Mouse (Mus musculus): ENCODE measurements at regions not wholly inside any gene's neighbourhood (a gene's known extent, or its start where the extent isn't known, plus 50 kb on each side); places are given as distances from the start of the nearest gene placed in this dataset.
"Not testable (repeated sequence)": the region's sequence is repeated elsewhere in the genome, so short reads cannot be mapped to it uniquely, and the experiment has no call there.

DNA sequence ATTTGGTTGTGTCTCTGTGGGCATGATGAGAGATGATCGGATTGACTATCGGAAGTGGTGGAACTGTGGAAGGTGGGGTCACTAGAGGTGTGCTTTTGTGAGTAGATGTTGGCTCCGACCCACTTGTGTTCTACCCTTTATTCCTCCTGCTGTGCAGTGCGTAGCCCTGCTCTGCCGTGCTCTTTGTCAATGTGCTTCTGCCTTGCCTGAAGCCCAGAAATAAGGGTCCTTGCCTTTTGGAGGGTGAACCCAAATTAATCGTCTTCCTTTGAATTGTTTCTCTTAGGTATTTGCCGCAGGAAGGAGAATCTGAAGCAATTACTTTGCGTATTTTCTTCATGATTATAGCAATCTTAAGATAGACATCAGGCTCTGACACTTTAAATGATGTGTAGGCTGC, 421.6 kb upstream of the Zfp507 start:
- no peak for DNase-seq (ENCODE audit: low spot score in 2 of 2)

DNA sequence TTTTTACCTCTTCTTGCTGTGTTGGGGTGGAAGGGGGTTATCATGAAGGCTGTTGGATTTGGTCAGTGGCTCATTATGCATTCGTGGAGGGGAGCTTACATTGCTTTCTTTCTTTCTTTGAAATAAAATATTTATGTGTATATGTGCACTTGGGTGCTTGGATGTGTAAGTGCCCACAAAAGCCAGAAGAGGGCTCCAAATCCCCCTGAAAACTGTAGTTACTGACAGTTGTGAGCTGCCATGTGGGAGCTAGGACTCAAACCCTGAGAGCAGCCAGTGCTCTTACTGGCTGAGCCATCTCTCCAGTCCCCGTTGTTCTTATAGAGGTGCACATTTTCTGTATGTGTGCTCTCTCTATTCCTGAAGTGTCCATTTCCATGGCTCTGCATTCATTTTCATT, 415.6 kb upstream of the Zfp507 start:
- no peak for DNase-seq (ENCODE audit: low spot score in 2 of 2)

DNA sequence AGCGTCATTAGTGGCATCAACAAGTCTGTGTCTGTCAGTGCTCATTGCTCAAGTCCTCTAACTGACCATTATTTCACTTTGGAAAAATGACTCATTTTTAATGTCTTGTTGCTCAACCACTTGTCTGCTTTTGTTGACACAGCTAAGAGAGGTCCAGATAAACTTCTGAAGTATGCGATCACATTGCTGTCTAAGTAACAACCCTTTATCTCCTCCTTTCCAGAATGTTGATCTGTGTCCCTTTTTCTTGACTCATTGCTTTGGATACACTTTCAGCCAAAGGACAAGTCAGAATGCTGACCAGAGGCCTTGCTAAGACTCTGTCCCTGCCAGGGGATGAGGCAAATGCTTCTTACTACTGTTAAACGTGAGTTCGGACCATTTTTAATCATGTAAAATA, 407.2 kb upstream of the Zfp507 start:
- no peak for DNase-seq (ENCODE audit: low spot score in 2 of 2)

DNA sequence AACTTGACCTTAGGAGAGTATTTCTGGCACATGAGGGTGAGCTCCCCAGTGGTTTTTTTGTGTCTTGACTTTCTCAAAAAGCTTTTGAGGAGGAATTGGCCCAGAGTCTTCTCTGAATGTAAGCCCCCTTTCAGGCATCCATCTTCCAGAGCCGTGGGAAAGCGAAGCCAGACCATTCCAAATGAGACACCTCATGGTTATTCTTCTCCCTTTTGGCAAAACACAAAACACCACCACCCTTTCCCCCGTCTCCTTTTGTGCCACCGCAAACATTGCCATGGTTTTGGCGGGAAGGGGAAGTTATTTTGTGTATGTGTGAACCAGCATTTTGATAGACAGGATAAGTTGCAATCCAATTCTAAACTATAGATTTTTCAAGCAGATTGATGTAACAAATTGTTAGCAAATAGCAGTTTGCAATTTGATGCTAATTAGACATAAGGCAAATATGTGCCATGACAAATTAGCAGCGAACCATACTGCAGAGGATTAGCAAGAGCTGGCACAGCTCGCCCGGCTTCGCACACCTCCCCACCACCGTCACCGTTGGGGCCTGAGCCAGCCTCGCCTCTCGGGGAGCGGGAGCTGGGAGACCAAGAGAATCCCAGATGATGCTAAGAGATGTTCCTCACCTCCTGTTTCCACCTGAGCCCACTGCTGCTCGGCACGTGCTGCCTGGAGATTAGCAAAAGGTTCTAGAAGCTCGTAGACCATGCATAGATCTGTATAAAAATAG, 404.9 kb upstream of the Zfp507 start:
- no peak for DNase-seq (ENCODE audit: low spot score in 2 of 2)

DNA sequence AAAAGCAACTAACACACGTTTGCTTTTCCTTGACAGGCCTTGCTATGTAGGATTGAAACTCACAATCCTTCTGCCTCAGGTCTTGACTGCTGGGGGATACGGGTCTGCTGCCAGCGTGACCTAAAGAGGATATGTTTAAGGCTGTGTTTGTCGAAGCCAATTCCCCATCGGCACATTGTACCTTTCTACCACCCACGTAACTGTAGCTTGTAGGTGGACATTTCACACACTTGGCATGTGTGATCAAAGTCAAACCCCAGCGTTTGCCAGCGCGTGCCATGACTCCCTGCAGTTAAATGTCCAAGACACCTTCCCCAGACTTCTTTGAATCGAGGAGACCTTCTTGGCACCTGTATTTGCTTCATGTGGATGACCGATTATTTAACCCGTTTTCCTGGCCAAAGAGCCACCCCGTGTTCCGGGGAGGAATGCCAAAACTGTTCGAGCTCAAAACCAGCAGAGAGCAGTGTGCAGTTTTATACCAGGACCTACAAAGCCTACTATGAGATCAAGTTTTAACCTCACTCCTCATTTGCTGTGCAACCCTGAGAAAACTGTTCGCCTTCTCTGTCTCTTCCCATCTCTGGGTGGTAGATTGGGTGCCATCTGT, 395.4 kb upstream of the Zfp507 start:
- no peak for DNase-seq (ENCODE audit: low spot score in 2 of 2)

DNA sequence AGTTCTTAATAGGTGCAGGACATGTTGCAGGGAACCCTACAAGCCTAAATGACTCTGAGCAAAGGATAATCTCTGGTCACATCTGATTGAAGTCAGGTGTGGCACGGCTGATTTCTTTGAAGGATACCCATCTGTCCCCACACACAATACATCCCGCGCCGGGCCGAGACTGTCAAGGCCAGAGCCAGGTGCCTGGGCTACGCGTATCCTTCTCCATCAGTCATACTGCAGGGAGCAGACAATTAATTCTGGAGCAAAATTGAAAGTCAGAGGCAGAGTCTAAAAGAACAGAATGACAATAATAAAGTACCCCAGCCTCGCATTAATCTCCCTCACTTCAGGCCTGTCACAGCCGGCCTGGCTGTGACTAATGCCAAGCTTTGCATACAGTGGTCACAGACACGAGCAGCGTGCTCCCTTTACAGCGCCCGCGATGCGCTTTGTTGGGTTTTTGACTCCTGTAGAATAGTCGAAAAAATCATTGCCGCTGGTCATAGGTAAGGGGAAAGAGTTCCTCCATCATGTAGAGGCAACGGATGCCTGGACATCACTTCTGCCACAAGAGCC, 393.4 kb upstream of the Zfp507 start:
- DNase-seq (ENCODE audit: low spot score in 2 of 2), result no peak

DNA sequence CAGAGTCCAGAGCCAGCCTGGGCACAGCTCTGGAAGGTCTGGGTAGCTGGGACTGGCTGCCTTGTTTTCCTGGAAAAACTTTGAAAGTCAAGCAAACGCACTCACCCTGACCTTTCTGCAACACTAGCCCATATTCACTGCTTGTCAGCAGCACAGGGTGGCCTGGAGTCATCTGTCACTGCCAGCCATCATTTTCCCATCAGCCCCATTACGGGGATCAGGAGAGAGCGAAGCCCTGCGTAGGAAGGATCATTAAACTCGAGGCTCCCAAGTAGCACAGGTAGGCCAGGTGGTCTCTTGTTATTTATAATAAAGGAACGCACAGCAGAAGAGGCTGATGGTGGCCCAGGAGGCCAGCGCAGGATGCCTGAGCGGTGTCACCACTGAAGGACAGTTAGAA, 389.8 kb upstream of the Zfp507 start:
- no peak for DNase-seq (ENCODE audit: low spot score in 2 of 2)

DNA sequence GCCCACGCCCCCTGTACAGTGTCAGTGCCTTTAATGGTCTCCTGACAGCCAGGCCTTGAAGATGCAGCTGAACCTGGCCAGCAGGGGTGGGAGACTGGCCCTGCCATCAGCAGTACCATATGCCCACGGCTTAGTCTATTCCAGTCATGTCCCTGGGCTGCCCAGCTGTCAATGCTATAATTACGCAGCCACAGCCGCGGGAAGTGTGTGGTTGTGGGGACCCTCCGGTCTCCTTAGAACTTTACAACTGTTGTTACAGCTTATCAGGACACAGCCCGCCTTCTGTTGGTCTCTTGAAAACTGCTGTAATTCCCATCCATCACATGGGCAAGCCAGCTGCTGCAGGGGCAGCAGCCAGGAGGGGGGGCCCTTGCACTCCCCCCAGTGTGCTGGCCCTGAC, 375.1 kb upstream of the Zfp507 start:
- DNase-seq (ENCODE audit: low spot score in 2 of 2), result no peak

DNA sequence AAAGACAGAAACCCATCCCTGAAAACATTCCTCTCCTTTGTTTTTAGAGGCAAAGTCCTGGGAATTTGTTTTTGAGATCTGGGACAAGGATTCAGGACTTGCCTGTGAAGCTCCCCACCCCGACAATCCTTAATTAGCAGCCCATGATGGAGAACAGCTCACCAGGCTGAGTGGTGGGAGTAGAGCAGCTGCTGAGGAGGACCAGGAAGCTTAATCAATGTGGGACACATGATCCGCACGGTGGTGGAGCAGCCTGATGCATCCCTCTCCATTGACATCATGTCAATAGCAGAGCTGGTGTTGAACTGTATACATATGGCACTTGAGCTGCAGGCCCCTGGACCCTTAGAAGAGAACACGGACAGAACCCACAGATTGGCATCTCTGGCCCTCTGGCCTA, 372.5 kb upstream of the Zfp507 start:
- no peak for DNase-seq (ENCODE audit: low spot score in 2 of 2)

DNA sequence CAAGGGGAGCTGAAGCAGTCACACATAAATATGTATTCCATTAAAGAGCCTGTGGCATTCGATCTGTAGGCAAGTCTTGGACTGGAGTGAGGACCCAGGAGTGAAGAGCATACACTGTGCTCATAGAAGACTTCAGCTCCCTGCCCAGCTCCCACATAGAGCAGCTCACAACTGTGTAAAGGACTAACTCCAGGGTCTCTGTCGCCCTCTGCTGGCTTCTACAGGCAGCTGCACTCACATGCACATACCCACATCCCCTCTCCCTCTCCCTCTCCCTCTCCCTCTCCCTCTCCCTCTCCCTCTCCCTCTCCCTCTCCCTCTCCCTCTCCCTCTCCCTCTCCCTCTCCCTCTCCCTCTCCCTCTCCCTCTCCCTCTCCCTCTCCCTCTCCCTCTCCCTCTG, 369.7 kb upstream of the Zfp507 start:
- not testable (repeated sequence) for DNase-seq (ENCODE audit: low spot score in 2 of 2)

DNA sequence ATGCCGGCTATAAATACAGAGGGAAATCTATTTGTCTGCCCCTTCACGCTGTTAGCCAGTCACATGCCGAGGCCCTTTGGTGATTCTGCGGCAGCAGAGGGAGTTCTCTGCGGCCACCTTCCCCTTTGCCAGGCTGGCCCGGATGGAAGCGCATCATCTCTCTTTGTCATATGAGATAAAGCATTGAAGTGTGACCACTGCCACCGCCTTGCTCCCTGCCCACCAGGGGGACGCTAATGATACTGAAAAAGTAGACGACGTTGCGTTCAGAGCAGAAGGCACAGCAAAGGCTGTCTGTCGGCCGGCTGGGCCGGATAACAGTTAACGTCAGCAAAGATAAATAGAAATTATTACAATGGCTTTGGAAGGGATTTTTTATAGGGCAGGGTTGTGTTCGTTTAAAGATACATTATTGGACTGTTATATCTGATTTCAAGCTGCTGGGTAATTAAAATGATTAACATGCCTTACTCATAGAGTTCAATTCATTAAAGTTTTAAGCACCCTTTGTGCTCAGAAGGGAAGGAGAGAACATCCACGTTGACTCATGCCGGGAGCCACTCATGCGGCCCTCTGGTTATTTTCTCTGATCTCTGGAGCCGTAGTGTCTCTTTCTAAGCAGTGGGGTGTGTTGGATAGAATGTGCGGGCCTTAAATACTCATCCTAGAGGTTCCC, 354.6 kb upstream of the Zfp507 start:
- no peak for DNase-seq (ENCODE audit: low spot score in 2 of 2)

DNA sequence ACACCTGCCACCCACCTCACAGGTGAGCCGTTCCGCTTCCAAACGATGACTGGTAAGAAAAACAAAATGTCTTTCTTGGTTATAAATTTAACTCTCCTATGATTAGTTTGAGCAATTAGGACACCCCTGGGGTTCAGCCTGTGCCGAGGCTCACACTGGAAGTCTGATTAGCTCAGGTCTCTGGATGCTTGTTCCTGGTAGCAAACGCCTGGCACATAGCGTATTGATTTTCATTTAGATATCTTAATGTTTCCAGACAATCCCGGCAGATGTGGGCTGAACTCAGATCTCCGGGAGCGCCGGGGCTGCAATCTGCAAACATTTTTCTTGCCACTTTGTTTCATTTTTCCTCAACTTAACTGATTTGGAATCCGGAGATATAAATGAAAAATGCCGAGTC, 353.8 kb upstream of the Zfp507 start:
- no peak for DNase-seq (ENCODE audit: low spot score in 2 of 2)

DNA sequence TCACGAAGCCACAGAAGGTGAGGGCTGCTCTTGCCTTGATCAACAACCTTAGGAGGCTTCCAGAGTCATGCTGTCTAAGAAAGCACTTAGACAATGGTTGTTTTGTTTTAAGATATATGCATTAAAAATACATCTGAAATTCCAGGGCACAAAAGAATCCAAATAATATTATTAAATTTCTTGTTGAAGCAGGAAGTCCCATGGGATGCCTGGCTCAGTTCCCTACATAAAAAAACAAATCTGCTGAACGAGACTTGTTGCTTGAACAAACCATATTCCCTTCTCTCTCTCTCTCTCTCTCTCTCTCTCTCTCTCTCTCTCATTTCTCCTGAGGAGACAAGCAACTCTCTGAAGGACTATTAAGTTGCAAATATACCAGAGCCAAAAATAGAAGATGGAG, 352.8 kb upstream of the Zfp507 start:
- no peak for DNase-seq (ENCODE audit: low spot score in 2 of 2)

DNA sequence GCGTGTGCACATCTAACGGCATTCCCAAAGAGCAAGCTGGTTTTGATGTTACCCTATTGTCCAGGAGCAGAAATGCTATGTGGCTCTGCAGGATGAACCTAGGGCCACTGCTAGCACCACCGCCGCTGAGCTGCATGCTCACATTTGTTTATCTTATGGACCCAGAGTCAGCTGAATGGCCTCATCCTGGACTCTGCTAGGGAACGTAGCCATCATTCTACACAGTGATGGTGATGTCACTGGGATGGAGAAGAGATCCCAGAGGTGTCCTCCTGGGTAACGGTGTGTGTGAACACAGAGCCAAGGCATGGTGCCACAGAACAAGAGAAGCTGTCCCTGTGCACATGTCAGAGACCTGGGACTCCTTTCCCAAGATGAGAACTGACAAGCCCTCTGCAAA, 352.4 kb upstream of the Zfp507 start:
- DNase-seq (ENCODE audit: low spot score in 2 of 2), result no peak

DNA sequence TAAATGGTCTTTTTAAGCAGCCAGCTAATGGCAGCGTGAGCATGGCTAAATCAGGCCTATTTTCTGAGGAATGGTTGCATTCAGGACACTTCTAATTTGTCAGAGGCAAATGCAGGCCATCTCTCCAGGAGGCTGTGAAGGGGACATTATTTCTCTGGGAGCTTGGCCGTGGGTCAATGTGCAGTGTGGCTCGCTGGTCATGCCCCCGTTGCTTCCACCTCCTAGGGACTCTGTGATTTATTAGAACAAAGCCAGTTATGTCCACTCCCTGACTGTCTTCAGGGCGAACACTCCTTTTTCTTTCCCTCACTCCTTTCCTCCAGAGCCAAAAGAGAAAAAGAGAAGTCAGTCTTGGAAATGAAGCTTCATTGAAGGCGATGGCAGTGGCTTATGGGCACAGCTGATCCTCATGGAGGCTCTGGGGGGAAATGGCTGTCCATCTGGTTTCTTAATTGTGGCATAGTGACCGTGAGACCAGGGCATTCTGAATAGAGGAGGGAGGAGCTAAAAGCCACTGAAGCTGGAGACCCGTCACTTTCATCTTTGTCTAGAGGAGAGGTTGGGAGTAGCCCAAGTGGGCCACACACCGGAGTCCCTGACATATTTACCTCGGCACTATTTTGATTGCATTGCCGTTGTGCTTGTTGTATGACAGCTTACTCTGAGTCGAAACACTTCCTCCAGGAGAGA, 348.2 kb upstream of the Zfp507 start:
- DNase-seq (ENCODE audit: low spot score in 2 of 2), result no peak

DNA sequence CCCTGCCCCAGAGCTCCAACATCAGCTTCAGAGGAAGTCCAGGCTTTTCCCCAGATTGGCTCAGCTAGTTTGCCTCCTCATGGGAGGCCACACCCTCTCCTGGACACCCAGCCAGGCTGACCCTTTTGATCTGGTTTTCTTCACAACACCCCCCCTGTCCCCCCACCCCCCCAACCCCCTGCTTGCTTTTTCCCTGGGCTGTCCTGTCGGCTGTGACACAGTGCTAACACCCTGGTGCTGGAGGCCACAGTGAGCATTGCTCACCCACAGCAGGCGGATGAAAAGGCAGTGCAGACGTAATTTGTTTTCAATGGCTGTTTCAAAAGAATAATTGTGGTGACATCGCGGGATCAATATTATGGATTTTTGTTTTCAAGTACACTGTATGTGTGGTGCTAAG, 333.8 kb upstream of the Zfp507 start:
- no peak for DNase-seq (ENCODE audit: low spot score in 2 of 2)

DNA sequence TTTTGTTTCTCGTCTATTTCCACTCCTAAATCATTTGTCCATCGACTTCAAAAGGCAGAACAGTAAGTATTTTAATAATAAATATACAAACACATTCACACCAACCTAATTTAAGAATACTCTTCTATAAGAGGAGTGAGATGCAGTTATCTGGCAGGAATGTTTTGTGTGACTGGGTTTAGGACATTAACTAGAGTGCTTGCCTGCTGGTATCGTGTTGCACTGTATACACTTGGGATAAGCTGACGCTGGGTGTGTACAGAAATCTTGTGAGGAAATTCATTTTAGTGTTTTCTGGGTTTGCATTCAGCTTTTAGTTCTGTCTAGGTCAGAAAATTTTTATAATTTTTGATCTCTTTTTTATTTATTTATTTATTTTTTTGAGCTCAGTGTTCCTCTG, 331.8 kb upstream of the Zfp507 start:
- no peak for DNase-seq (ENCODE audit: low spot score in 2 of 2)

DNA sequence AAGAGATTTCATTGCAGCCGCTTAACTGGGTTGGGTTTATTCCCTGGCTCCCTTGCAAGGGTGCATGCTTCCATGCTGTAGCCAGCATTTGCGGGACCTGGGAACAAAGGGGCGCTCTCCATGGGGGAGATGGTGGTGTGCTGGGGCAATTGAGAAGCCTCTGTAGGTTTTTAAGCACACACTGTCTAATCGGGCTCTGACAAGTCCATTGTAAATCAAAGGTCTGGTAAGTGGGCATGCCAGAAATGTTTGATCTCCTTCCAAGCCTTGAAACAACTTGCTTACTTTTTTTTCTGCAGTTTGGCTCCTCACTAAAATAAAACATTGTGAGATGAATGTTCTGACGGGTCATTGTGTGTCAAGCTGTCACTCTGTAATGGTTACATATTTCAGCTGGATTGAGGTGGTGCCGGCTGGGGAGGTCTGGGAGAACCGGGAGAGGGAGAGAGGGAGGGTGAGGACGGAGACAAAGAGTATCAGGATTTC, 330.9 kb upstream of the Zfp507 start:
- DNase-seq (ENCODE audit: low spot score in 2 of 2), result no peak

DNA sequence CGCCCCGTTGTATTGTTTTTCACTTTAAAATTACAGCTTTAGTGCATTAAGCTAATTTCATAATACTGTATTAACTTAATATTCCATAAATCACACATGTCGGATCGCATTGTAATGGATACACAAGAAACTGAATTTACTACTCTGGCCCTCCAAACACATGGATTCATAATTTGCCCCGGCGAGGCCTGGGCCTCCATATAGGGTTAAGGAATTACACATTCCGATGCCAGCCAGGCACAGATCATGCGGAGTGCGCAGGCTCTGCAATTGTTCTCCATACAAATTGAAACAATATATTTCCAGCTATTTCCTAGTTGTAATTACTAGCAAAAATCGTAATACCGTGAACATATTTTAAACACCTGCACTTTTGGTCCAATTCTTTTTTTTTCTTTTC, 330.2 kb upstream of the Zfp507 start:
- no peak for DNase-seq (ENCODE audit: low spot score in 2 of 2)

DNA sequence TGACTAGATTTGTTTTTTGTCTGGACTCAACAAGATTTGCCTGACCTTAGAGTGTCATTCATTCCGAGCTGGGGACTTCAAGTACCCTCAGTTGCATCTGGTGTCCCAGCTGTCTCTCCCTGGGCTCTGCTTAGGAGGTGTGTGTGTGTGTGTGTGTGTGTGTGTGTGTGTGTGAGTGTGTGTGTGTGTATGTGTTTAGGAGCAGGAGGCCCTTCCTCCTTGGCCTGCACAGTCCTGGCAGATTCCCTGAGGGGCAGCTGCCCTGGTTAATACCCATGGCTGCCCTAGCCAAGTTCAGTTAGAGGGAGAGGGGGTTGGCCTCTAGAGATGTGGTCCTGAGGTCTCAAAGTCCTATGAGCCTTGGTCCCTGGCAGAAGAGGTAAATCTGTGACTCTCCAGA, 329.8 kb upstream of the Zfp507 start:
- no peak for DNase-seq (ENCODE audit: low spot score in 2 of 2)

DNA sequence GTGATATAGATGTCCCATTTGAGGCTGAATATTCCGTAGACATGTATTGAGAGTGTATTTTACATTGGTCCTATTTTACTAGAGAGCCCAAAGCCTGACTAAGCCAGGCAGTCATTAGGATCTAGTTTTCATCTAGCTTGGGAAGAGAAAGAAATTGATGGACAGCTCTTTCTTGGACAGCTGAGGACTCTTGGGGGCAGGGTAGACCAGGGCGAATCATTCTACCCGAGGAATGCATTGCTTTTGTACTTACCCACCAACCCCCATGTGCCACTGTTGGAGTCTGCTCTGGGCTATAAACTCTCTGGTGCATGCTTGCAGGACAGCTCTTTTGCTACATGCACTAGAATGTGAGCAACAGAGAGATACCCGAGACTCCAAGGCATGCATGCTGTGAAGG, 294.3 kb upstream of the Zfp507 start:
- DNase-seq (ENCODE audit: low spot score in 2 of 2), result no peak
